Mouse (Mus musculus) gastrocnemius, postnatal 10 days (tissue): ENCODE data around the gene Triobp. TPM values are rescaled to one million over a fixed set of nuclear protein-coding genes. Genes with fewer than 3 reads are reported as not detected.

Source experiments
- DNase-seq: peaks from one replicate; pipeline ENCODE4 v3.0.0; 2021; ENCODE audit warnings: mixed read lengths
- long read RNA-seq, 2 experiments: library from polyadenylated mRNA; stranded (forward); transcript quantifications; one replicate each; pipeline ENCODE4 v2.0.0; 2021
- total RNA-seq, 2 experiments: library from RNA; stranded (reverse); gene quantifications; 2 replicates each; pipeline ENCODE4 v1.2.3; 2021

The Triobp gene
- 10 to 100 TPM; 65.1 to 76.8 TPM for total RNA-seq
- long read RNA-seq, experiment 1, transcript Triobp-201 (14 exons, 2,570 nt), result major isoform, 85 of 147 reads
- long read RNA-seq, experiment 1, partial matches to known transcripts, result 8 of 147 reads
- long read RNA-seq, experiment 1, other reads (novel, unspliced or antisense), result 49 of 147 reads
- long read RNA-seq, experiment 2, transcript Triobp-201 (14 exons, 2,570 nt), result major isoform, 75 of 132 reads
- long read RNA-seq, experiment 2, partial matches to known transcripts, result 10 of 132 reads
- long read RNA-seq, experiment 2, other reads (novel, unspliced or antisense), result 46 of 132 reads

DNA sequence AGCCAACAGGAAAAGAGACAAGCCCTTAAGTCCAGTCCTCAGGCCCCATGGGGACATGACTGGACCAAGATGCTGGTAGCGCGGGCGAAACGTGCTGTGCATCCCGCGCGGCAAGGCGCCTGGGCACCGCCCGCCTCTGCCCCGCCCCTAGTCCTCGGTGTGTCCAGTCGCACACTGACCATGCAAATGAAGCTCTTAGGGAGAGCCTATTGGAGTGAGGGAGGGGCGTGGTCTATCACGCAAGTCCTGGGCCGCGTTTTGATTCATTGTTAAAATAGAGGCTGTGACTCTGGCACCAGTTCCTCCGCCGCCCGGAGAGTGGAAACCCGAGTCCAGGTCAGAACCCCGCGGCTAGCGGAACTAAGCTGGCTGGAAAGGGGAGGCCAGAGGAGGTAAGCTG lies at the start of gene Triobp:
Gene Triobp, plus strand, starts transcription at position 68 of the 400 bp plus-strand sequence.
- DNase-seq, result peak; percentile 76

DNA sequence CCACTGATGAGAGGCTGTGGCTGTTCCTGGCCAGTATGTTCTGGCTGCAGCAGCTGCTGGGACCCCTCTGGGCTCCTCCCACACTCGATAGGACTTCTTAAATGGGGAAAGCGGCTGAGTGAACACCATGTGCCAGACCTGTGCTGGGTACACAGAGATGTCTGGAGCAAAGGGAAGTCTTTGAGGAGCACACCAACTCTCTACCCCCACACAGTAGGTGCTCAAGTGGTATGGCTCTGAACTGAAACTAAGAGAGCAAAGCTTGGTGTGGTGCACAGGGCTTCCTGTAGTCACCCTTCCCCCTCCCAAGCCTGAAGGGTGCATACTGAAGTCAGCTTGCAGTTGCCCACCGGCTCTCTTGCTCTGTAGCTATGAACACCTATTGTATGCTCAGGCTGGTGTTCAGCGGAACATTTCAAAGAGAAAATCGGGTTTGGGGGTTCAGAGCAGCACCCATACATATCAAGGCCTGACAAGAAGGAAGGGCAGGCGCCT lies 49.0 kb upstream of the Triobp start:
- DNase-seq, result no peak

DNA sequence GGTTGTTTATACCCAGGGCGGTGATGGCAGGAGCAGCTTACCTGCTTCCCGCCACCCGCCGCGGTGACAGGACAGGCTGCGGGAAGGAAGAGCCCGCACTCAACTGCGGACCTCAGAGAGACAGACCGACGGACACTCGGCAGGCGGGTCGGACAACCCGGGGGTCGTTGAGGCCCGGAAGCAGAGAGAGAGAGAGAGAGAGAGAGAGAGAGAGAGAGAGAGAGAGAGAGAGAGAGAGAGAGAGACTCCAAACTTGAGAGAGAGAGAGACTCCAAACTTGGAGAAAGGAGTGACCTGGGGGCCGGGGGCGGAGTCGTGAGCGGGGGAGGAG lies 48.1 kb upstream of the Triobp start, which contains the start of gene Gm49510:
Gene Gm49510, plus strand, starts transcription at position 259 of the 331 bp plus-strand sequence.
- DNase-seq, result no peak

DNA sequence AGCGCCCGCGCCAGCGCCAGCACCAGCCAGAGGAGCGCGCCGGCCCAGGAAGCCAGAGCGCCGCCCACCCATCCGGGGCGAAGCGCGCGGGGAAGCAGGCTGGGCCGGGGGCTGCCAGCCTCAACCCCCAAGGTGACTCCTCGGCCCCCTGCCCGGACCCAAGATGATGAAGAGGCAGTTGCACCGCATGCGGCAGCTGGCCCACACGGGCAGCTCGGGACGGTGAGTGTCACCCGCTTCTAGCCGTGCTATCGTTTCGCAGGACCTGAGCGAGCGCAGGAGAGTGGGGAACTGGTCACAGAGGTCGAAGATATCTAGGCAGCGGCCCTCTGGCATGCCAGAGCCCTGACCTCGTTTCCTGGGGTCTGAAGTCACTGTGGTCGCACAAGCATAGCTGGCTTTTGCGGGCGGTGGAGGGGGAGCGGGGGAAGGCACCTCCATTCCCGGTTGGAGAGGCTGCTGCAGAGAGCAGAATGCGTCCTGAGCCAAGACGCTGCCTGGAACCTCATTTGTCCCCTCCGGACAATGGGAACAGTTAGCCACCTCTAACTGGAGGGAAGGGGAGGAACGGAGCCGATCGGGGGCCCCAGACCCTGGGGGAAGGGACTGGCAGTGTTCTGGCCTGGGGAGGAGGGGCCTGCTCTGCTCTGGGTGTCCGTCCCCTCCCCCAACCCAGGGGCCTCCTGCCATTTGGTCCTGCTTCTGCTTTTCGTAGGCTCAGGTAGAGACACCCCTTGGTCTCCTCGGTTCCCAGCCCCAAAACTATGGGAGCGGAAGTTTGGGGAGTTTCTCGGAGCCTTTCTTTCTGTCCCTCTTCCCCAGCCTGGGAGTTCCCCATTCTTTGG lies 47.6 kb upstream of the Triobp start, which contains the start of gene Sh3bp1:
Gene Sh3bp1, plus strand, starts transcription at position 29 of the 845 bp plus-strand sequence.
- peak; percentile 75 for DNase-seq

DNA sequence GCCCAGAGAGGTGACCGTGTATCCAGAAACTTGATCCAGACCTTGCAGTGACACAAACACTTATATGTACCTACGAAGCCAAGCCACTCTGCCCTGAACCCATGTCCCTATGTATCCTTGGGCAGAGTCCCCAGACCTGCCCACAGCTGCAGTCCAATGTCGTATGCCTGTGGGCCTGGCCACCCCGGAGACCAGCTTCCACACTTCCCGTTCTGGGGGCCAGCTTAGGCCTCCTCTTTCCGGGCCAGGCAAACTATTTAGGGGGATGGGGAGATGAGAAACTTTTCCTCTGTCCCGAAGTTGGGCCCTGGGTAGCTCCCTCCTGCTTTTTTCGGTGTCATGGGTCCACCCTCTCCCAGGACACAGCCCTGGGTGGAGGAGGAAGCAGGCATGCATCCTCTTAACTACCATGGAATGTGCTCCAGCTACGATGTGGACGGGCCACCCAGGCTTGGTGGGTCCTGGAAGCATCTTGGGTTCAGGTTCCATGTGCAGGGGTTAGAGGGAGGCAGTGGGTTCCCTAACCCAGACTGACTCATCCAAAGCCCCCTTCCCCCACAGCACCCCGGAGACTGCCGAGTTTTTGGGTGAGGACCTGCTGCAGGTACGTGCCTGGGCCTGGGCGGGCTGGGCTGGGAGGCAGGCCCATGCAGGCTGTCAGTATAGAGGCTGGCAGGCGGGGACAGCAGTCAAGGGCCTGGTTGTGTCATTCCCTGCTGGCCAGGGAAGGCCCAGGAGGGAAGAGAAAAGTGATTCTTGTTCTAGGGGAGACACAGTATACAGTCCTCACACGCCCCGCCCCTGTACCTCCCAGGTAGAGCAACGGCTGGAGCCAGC lies 46.7 kb upstream of the Triobp start:
- DNase-seq, result no peak

DNA sequence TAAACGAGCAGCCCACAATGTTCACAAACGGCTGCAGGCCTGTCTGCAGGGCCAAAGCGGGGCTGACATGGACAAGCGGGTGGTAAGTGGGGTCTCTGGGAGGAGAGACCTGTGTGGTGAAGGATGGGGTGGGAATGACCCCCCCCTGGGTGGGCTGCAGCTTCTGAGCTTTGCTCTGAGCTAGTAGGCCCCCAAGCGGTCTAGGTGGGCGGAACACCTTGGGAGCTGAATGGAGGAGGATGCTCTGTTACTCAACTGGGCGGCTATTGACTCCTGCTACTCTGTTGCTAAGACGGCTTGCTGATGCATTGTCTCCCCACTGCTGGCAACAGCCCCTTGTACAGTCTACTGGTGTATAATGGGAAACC lies 46.1 kb upstream of the Triobp start:
- DNase-seq, result no peak

DNA sequence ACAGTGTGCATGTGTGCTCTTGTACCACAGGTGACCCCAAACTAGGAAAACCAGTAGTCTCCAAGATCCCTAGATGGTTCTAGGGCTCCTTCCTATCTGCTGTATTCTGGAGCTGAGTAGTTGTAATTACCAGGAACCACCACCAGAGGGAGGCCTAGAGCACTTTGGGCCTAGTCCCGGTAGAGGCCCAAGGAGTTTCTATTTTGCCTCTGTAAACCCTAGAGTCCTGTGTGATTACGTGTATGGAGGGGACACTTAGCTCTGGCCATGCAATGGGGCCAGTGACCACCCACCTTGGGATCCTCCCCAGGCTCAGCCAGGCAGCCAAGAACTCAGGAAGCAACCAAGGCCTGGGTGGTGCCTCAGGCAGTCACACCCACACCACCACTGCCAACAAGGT lies 44.3 kb upstream of the Triobp start:
- peak; percentile 87 for DNase-seq

DNA sequence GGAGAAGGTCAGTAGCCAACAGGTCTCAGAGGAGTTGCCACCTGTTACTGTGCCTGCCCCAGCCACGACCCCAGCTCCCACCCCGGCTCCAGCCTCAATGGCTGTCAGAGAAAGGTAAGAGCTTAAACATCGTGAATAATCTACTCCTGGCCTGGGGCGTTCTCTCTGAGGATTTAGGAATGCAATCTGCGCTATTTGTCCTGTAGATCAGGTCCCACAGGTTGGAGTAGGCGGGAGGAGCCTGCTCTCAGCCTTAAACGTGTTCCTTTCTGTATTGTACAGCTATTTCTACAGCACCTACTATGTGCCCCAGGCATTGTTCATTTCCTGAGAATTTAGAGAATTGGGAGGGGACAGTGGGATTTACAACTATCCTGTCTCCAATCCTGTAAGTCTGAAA lies 39.1 kb upstream of the Triobp start:
- no peak for DNase-seq

DNA sequence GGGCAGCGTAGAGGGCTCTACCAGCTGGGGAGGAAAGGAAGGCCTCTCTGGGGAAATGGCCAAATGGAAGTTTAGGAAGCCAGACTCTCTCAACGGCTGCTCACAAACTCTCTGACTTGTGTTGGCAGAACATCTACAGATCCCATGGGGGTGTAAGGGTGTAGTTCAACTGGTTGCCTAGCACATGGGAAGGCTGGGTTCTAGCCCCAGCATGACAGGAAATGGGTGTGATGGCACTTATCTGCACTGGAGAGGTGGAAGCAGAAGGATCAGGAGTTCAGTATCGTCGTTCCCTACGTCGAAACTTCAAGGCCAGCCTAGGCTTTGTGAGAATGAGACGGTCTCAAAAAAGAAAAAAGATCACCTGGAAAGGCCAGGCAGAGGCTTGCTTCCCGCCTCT lies 38.5 kb upstream of the Triobp start:
- no peak for DNase-seq

DNA sequence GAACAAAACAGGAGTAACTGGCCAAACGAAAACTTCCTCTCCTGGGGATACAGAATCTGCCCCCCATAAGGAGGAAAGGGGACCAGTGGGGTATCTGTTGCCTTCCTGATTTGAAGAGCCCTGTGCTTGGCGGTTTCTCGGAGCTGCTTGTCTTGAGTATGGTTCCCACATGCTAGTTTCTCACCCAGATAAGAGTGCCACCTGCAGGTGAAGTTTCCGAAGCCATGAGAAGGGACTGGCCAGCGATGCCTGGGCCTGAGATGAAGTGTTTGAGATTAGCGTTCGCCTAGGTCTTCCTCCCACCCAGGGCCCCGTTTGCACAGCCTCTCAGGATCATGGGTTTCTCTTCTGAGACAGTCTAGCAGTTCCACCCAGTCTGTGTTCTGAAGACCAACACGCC lies 35.5 kb upstream of the Triobp start:
- no peak for DNase-seq

DNA sequence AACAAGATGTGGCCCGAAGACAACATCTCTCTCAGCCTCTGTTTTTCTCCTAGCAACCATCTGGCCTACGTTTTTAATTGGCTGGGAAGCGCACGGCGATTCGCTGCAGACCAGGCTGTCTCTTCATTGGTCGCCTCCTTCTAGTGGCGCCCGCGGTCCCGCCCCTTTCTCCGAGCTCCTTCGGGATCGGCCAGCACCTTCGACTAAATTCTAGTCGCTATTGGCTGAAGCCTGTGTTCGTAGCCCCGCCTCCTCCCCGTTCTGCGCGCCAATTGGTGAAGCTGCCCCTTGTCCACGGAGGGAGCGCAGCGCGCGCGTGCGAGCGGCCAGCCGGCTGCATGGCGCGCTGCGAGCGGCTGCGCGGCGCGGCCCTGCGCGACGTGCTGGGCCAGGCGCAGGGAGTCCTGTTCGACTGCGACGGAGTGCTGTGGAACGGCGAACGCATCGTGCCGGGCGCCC lies 33.9 kb upstream of the Triobp start, which contains the start of gene Pdxp:
Gene Pdxp, plus strand, starts transcription at position 288 of the 459 bp plus-strand sequence.
- DNase-seq, result peak; percentile 92

DNA sequence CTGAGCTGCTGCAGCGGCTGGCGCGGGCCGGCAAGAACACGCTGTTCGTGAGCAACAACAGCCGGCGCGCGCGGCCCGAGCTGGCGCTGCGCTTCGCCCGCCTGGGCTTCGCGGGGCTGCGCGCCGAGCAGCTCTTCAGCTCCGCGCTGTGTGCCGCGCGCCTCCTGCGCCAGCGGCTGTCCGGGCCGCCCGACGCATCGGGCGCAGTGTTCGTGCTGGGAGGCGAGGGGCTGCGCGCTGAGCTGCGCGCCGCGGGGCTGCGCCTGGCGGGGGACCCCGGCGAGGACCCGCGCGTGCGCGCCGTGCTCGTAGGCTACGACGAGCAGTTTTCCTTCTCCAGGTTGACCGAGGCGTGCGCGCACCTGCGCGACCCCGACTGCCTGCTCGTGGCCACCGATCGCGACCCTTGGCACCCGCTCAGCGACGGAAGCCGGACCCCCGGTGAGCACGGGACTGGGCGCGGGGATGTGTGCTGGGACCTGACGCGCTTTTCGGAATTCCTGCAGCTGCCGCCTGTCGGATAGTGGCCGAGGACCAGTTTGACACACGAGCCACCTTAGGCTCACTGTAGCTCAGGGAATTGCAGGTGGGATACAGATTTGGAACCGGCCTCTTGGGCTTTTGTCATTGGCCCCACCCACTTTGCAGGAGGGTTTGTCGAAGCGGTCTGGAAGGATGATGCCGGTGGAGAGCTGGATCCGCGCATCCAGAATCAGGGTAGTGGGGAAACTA lies 33.3 kb upstream of the Triobp start:
- DNase-seq, result peak; percentile 38

DNA sequence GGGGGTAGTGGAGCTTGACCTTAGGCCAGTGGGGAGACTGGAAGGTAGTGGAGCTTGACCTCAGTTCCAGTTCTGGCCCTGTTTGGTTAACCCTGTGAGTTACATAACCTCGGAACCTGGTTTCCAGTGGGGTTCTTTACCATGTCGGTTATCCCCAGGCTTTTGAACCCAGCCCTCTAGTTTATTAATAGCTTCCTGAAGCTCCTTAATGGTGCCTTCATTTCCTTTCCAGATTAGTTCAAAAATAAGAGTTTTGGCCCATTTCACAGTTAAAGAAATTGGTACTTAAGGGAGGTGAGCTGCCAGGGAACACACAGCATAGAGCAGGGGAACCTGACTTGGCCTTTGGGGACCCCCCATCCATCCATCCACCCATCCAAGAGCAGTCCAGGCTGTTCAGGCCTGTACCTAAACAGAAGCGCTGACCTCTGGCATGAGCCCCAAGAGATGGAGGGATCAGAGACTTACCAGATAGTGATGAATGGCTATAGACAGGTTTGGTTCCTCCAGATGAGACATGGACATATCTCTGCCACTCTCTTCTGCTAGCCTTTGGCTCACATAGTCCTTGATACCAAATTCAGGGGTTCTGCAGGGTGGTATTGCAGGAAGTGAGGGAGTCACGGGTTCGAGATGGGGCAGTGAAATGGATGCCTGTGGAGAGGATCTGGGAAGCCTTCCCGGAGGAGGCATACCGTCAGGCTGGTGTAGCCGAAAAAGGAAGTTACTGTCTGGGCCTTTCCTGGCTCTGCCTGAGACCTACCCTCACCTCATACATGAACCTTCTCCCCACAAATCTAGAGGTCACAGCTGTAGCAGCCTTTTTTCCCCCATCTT lies 32.5 kb upstream of the Triobp start:
- DNase-seq, result no peak

DNA sequence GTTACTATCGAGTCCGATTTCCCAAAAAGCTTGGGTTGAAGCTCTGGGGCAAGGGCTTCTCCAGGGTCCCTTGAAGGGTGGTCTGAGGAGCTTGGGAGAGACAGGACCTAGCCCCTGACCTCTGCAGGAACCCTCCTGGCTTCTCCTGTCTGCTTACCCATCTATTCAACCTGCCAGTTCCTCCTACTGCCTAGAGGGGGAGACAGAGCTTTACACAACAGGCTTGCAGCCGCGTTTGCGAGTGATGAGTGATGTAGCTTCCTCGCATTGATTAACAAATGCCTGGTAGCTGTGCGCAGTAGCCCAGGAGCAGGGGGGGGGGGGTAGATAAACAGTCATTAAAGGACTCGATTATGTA lies 31.9 kb upstream of the Triobp start:
- DNase-seq, result peak; percentile 53

DNA sequence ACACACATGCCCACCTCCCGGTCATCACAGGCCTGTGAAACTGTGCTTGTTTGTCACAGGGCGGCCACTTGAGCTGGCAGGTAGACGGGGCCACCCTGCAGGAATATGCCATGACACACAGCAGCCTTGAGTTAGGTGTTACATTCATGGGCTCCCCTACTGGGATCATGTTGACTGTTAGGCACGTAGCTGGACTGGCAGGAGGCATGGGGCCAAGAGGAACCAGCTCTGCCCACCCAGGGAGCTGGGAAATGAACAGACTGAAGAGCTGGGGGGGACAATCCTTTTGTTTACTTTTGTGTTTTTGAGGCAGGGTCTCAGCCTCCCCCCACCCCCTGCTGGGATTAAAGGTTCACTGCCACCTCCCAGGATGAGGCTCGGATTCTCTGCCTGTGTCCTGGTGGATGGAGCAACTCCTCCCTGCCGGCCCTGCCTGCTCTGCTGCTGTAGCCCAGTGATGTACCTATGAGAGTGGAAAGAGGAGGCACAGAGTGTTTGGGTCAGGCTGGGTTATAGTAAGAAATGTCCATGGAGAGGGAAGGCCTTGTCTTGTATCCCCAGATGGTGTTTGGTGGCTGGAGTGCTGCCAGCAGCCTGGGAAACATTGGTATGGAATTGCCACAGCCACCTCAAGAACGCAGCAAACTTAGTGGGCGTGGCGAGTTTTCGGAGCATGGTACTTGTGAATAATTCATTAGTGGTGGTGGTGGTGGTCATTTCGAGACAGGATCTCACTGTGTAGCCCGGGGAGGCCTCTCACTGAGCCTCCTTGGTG lies 31.3 kb upstream of the Triobp start:
- peak; percentile 29 for DNase-seq

DNA sequence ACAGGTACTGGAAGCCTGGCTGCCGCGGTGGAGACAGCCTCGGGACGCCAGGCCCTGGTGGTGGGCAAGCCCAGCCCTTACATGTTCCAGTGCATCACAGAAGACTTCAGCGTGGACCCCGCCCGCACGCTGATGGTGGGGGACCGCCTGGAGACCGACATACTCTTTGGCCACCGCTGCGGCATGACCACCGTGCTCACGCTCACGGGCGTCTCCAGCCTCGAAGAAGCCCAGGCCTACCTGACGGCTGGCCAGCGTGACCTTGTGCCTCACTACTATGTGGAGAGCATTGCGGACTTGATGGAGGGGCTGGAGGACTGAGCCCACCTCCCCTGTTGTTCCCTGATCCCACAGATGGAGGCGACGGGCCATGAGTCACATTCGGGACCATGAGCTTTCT lies 29.4 kb upstream of the Triobp start:
- DNase-seq, result peak; percentile 19

DNA sequence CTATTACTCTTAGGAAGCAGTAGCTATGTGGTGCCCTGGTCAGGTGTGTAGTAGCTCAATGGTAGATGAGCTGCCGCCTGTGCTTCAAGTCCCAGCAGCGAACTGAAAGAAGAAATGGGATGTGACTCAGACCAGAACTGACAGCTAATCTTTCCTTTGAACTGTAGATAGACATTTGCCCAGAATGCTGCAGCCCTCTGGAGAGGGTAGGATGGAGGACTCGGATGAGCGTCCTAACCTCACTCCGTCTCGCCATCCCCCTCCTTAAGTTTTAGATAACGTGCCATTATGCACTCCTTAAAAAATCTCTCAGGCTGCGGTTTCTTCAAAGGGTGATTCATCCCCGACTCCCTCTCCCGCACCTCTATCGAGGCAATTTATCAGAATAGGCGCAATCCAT lies 27.6 kb upstream of the Triobp start:
- no peak for DNase-seq

DNA sequence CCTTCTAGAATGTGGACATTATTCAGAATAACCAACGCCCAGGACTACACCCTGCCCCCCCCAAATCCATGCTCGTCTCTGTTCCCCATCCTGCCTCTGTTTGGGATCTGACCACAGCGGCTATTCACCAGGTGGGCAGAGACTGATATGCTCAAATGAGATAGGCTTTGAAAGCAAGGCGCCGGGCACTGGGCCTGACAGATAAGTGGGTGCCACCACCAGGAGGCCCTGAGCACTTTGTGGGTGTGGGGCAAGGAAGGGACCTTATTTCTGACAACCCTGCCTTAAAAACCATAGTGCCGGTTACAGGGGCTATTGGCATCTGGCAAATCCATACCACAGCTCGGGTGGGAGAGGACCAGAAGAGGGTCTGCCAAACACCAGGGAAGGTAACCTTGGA lies 24.8 kb upstream of the Triobp start:
- DNase-seq, result no peak

DNA sequence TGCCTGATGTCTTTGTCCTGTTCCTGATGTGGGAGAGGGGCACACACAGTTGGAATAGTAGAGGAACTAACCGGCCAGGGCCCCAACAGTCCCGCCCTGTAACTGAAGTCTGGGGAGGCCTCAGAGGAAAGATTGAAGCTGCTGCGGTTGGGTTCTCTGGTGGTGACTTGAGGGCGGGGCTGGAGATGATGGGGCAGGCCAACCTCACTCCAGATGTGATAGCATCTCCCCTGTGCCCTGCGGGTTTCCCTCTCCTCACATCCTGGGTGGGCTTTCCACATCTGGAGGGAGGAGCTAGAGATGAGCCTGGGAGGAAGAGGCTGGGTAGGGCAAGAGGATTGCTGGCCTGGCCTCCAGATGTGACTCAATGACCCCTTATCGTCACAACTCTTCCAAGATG lies 23.9 kb upstream of the Triobp start:
- DNase-seq, result no peak

DNA sequence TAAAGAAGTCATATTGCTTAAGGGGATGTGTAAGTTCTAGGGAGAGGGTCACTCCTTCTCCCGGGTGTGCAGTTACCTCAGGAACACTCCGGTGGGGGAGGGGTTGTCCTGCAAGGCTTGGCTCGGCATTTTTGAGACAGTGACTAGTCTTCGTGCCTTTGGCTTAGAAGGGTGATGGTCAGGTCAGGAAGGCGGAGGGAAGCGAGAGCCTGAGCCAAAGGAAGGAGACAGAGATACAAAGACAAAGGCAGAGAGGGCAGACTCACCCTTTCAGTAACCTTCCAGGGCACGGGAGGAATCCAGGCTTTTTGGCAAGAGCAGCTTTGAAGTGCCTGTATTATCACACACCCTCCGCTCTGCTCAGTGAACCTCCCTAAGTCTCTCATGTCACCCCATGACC lies 22.4 kb upstream of the Triobp start:
- DNase-seq, result no peak
